Mouse (Mus musculus): ENCODE measurements around the gene Faim2. TPM values are rescaled to one million over a fixed set of nuclear protein-coding genes. Genes with fewer than 3 reads are reported as not detected.

Gene Faim2
- polyA plus RNA-seq, 1 experiment, result 0.35 TPM

DNA sequence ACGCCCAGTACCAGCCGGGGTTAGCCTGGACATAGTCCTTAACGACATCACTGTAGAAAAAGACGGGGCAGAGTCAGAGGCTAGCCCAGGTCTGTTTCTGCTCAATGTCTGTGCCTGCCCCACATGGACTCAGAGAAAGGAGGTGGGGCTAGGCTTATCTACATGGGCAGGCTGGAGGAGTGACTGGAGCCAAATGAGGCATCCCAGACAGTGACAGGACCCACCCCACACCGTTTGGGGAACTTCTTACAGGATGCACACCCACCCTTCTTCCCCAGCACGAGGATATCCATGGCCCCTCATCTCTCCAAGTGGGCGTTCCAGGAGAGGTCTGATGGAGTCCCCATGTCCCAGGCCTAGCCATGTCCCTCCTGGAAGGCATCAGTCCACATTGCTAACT, 7.7 kb downstream of the Faim2 start:
- H3K27ac ChIP-seq (ENCODE audit: control insufficient read depth, insufficient read depth, low read depth, low read length, poor library complexity), result no peak overlapping the region

GRCm38 (mm10) chr15:99519626-99520025, 8.3 kb downstream of the Faim2 start:
- 85% methylated on average over 9 of the region's 9 CpGs for WGBS
- Histone ChIP-seq H3K4me1 (ENCODE audit: control insufficient read depth, insufficient read depth, low read length) (no peaks in the 10 kb centered on the region), H3K27ac (ENCODE audit: control insufficient read depth, insufficient read depth, low read depth, low read length, poor library complexity) (no peak overlapping the region), H3K4me3 (replicated peaks; ENCODE audit: control insufficient read depth, low read depth, low read length) (no peak overlapping the region)
- TF ChIP-seq POLR2A (IDR thresholded peaks at IDR 0.05; ENCODE audit: borderline replicate concordance, control insufficient read depth, low read depth, low read length), result no peak
- no peak for TF ChIP-seq CTCF (IDR thresholded peaks at IDR 0.05; ENCODE audit: control insufficient read depth, insufficient read depth, low read length)

More for the DNA sequence above, 7.7 kb downstream of the Faim2 start:
- Histone ChIP-seq H3K4me3 (replicated peaks; ENCODE audit: control insufficient read depth, low read depth, low read length) (no peak overlapping the region), H3K4me1 (ENCODE audit: control insufficient read depth, insufficient read depth, low read length) (no peaks in the 10 kb centered on the region)
- WGBS, result 60% methylated on average over 7 of the region's 7 CpGs
- no peak for TF ChIP-seq POLR2A (IDR thresholded peaks at IDR 0.05; ENCODE audit: borderline replicate concordance, control insufficient read depth, low read depth, low read length)
- no peak for TF ChIP-seq CTCF (IDR thresholded peaks at IDR 0.05; ENCODE audit: control insufficient read depth, insufficient read depth, low read length)

DNA sequence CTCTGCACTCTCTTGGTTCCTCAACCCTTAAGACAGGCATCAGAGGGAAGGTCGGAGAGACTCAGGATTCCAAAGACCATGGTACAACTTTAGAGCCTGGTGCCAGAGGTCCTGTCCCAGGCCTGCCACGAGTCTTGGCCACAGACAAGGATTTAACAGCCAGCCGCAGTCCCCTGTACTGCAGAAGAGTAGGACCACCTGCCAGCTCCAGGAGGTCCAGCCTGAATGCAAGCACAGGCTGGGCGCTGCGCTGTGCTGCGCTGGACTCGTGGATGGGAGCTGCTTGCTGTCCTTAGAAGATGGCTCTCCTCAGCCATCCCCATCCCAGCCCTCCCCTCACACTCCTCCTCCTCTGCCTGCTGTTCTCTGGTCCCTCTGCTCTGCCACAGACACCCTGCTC, 10.2 kb downstream of the Faim2 start:
- Histone ChIP-seq H3K4me3 (replicated peaks; ENCODE audit: control insufficient read depth, low read depth, low read length) (no peak overlapping the region), H3K4me1 (ENCODE audit: control insufficient read depth, insufficient read depth, low read length) (no peaks in the 10 kb centered on the region), H3K27ac (ENCODE audit: control insufficient read depth, insufficient read depth, low read depth, low read length, poor library complexity) (no peak overlapping the region)
- TF ChIP-seq CTCF (IDR thresholded peaks at IDR 0.05; ENCODE audit: control insufficient read depth, insufficient read depth, low read length) (no peak), POLR2A (IDR thresholded peaks at IDR 0.05; ENCODE audit: borderline replicate concordance, control insufficient read depth, low read depth, low read length) (no peak)
- WGBS, result 67% methylated on average over 7 of the region's 7 CpGs

DNA sequence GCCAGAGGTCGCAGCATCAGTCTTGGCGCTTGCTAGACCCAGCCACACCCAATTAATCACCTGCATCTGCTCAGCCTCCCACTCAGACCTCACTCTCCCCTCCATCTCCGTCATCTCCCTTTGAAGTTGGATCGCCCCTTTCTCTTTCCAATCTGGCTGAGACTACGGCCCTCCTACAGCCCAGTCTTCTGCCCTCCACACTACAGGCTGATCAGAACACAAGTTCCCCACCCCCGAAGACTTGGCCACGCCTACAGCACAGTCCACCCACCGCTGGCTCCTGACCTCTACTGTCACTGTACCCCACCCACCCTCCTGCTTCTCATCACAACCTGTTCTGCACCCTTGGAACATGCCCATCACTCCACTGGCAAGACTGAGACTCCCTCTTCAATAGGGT, 11.2 kb downstream of the Faim2 start:
- Histone ChIP-seq H3K27ac (ENCODE audit: control insufficient read depth, insufficient read depth, low read depth, low read length, poor library complexity) (no peak overlapping the region), H3K4me3 (replicated peaks; ENCODE audit: control insufficient read depth, low read depth, low read length) (no peak overlapping the region), H3K4me1 (ENCODE audit: control insufficient read depth, insufficient read depth, low read length) (no peaks in the 10 kb centered on the region)
- TF ChIP-seq POLR2A (IDR thresholded peaks at IDR 0.05; ENCODE audit: borderline replicate concordance, control insufficient read depth, low read depth, low read length) (no peak), CTCF (IDR thresholded peaks at IDR 0.05; ENCODE audit: control insufficient read depth, insufficient read depth, low read length) (no peak)
- 55% methylated on average over 8 of the region's 8 CpGs for WGBS

GRCm38 (mm10) chr15:99511797-99512525, 16.0 kb downstream of the Faim2 start:
- 84% methylated on average over 15 of the region's 15 CpGs for WGBS
- no peak overlapping the region for H3K4me3 ChIP-seq (replicated peaks; ENCODE audit: control insufficient read depth, low read depth, low read length)
- no peaks in the 10 kb centered on the region for H3K4me1 ChIP-seq (ENCODE audit: control insufficient read depth, insufficient read depth, low read length)
- TF ChIP-seq CTCF (IDR thresholded peaks at IDR 0.05; ENCODE audit: control insufficient read depth, insufficient read depth, low read length), result no peak
- TF ChIP-seq POLR2A (IDR thresholded peaks at IDR 0.05; ENCODE audit: borderline replicate concordance, control insufficient read depth, low read depth, low read length), result no peak
- no peak overlapping the region for H3K27ac ChIP-seq (ENCODE audit: control insufficient read depth, insufficient read depth, low read depth, low read length, poor library complexity)

GRCm38 (mm10) chr15:99510621-99511020, 17.3 kb downstream of the Faim2 start:
- no peaks in the 10 kb centered on the region for H3K4me1 ChIP-seq (ENCODE audit: control insufficient read depth, insufficient read depth, low read length)
- 72% methylated on average over 3 of the region's 3 CpGs for WGBS
- H3K27ac ChIP-seq (ENCODE audit: control insufficient read depth, insufficient read depth, low read depth, low read length, poor library complexity), result no peak overlapping the region
- TF ChIP-seq POLR2A (IDR thresholded peaks at IDR 0.05; ENCODE audit: borderline replicate concordance, control insufficient read depth, low read depth, low read length), result no peak
- no peak for TF ChIP-seq CTCF (IDR thresholded peaks at IDR 0.05; ENCODE audit: control insufficient read depth, insufficient read depth, low read length)
- H3K4me3 ChIP-seq (replicated peaks; ENCODE audit: control insufficient read depth, low read depth, low read length), result no peak overlapping the region

DNA sequence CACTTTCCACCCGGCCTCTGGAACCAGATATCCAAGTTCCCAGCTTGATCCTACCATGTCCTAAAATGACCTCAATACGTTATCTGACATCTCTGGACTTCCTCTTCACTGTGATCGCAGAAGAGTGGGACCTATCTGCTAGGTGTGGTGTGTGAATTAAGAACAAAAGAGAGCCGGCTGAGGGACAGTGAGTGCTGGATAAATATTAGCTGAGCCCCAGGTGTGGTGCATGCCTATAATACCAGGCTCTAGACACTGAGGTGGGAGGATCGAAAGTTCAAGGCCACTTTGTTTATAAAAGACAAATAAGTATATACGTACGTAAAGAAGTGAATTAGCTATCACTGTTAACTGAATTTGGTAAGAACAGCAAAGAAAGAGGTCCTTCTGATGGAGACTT, 18.1 kb downstream of the Faim2 start:
- WGBS, result 57% methylated on average over 7 of the region's 7 CpGs
- H3K27ac ChIP-seq (ENCODE audit: control insufficient read depth, insufficient read depth, low read depth, low read length, poor library complexity), result no peak overlapping the region
- TF ChIP-seq POLR2A (IDR thresholded peaks at IDR 0.05; ENCODE audit: borderline replicate concordance, control insufficient read depth, low read depth, low read length) (no peak), CTCF (IDR thresholded peaks at IDR 0.05; ENCODE audit: control insufficient read depth, insufficient read depth, low read length) (no peak)

DNA sequence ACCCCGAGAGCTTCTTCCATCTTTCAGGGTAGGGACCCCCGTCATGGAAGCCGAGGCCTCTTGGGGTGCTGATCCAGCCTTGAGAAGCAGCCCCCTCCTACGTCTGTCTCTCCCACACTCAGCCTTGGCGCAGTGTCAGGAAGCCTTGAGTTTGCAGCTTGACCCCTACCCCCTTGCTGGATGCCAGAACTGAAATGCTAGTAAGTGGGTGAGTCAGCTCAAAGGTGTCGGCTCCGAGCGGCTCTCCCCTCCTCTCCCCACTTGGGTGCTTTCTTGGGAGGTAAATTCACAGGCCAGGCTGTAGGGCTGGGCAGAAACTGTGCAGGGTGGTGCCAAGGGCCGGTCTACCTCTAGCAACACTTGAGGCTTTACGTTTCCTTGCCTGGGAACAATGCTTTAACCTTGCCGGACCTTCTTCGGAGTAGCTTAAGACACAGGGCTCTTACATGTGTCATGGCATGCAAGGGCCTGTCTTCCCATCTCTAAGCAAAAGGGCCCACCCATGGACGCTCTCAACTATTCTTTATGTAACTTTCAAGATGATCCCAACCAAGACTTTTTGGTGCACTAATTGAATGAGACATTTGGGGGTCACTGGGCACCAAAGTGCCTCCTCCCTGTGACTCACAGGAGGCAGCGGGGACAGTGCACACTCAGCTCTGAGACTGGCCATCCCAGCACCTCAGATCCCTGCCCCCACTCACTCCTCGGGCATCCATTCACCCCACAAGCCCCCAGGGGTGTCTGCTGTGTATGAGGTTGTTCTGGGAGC, 22.5 kb downstream of the Faim2 start:
- H3K4me3 ChIP-seq (replicated peaks; ENCODE audit: control insufficient read depth, low read depth, low read length), result no peak overlapping the region
- WGBS, result 75% methylated on average over 15 of the region's 15 CpGs
- TF ChIP-seq POLR2A (IDR thresholded peaks at IDR 0.05; ENCODE audit: borderline replicate concordance, control insufficient read depth, low read depth, low read length), result no peak
- TF ChIP-seq CTCF (IDR thresholded peaks at IDR 0.05; ENCODE audit: control insufficient read depth, insufficient read depth, low read length), result no peak
- H3K27ac ChIP-seq (ENCODE audit: control insufficient read depth, insufficient read depth, low read depth, low read length, poor library complexity), result no peak overlapping the region
- no peaks in the 10 kb centered on the region; the same call in 1 of the 2 replicates for H3K4me1 ChIP-seq (ENCODE audit: control insufficient read depth, insufficient read depth, low read length)

More for the DNA sequence above, 18.1 kb downstream of the Faim2 start:
- H3K4me3 ChIP-seq (replicated peaks; ENCODE audit: control insufficient read depth, low read depth, low read length), result no peak overlapping the region
- no peaks in the 10 kb centered on the region for H3K4me1 ChIP-seq (ENCODE audit: control insufficient read depth, insufficient read depth, low read length)
